Mouse (Mus musculus) forebrain, embryonic 15.5 days (tissue): ENCODE data around the gene Zfp9. TPM values are rescaled to one million over a fixed set of nuclear protein-coding genes. Genes with fewer than 3 reads are reported as not detected.

Experiments
- ATAC-seq: fragments of 200-750 bp; cut with Nextera tagmentation; replicated peaks from 2 replicates; pipeline ENCODE4 v1.8.0; 2017; ENCODE audit warnings: mild to moderate bottlenecking, moderate TSS enrichment, moderate library complexity
- H3K27ac ChIP-seq: fragments of 300-500 bp; sonication (generic); replicated peaks from 2 replicates; pipeline ENCODE4 v1.5.1; 2015; ENCODE audit warnings: mild to moderate bottlenecking, inconsistent platforms
- H3K27me3 ChIP-seq: fragments of 300-500 bp; sonication (generic); 2 replicates; pipeline ENCODE4 v1.6.1; 2015; ENCODE audit warnings: inconsistent platforms
- H3K36me3 ChIP-seq: fragments of 300-500 bp; sonication (generic); 2 replicates; pipeline ENCODE4 v1.6.1; 2015; ENCODE audit warnings: mild to moderate bottlenecking, inconsistent platforms
- H3K4me1 ChIP-seq: fragments of 300-500 bp; sonication (generic); 2 replicates; pipeline ENCODE4 v1.6.1; 2015; ENCODE audit warnings: inconsistent platforms
- H3K4me2 ChIP-seq: fragments of 300-500 bp; sonication (generic); replicated peaks from 2 replicates; pipeline ENCODE4 v1.6.1; 2015; ENCODE audit warnings: mild to moderate bottlenecking, inconsistent platforms
- H3K4me3 ChIP-seq: fragments of 300-500 bp; sonication (generic); 2 replicates; pipeline ENCODE4 v1.5.1; 2015; ENCODE audit warnings: mild to moderate bottlenecking, inconsistent platforms
- H3K9ac ChIP-seq: fragments of 300-500 bp; sonication (generic); replicated peaks from 2 replicates; pipeline ENCODE4 v1.6.1; 2015; ENCODE audit warnings: mild to moderate bottlenecking, inconsistent platforms
- H3K9me3 ChIP-seq: fragments of 300-500 bp; sonication (generic); 2 replicates; pipeline ENCODE4 v1.6.1; 2016; ENCODE audit warnings: inconsistent platforms
- WGBS: fragments of 180-500 bp; shearing (Covaris S2); methylation state at CpG from one replicate; pipeline ENCODE4 v1.1.7; 2015; ENCODE audit warnings: mixed read lengths; 5-methylcytosine and 5-hydroxymethylcytosine counted together
- microRNA-seq: library from miRNA; unstranded; fragments of <30 nt; microRNA quantifications from one replicate; pipeline ENCODE4, GENCODE M21; 2016
- polyA plus RNA-seq: library from polyadenylated mRNA; unstranded; fragments of >200 nt; fragmentation: Nextera tagmentation; extraction: Ambion mirVana; gene quantifications from 2 replicates; pipeline ENCODE4 v1.2.1, GENCODE M21; 2015

Zfp9 gene
- polyA plus RNA-seq, 1 experiment from 2014 or later = 9.9 TPM

GRCm38 (mm10) chr6:118426666-118427065, 52.5 kb downstream of the Zfp9 start:
- 85% methylated on average over 1 of the region's 1 CpGs for WGBS
- no peak overlapping the region for H3K4me2 ChIP-seq
- H3K4me1 ChIP-seq = no peaks in the 10 kb centered on the region
- no peak overlapping the region for H3K27ac ChIP-seq
- H3K9me3 ChIP-seq = no peaks in the 10 kb centered on the region
- no peak overlapping the region for H3K9ac ChIP-seq
- H3K4me3 ChIP-seq = no peak overlapping the region
- H3K27me3 ChIP-seq = no peaks in the 10 kb centered on the region
- H3K36me3 ChIP-seq = peaks cover 39% of the 10 kb centered on the region
- no peak for ATAC-seq

DNA sequence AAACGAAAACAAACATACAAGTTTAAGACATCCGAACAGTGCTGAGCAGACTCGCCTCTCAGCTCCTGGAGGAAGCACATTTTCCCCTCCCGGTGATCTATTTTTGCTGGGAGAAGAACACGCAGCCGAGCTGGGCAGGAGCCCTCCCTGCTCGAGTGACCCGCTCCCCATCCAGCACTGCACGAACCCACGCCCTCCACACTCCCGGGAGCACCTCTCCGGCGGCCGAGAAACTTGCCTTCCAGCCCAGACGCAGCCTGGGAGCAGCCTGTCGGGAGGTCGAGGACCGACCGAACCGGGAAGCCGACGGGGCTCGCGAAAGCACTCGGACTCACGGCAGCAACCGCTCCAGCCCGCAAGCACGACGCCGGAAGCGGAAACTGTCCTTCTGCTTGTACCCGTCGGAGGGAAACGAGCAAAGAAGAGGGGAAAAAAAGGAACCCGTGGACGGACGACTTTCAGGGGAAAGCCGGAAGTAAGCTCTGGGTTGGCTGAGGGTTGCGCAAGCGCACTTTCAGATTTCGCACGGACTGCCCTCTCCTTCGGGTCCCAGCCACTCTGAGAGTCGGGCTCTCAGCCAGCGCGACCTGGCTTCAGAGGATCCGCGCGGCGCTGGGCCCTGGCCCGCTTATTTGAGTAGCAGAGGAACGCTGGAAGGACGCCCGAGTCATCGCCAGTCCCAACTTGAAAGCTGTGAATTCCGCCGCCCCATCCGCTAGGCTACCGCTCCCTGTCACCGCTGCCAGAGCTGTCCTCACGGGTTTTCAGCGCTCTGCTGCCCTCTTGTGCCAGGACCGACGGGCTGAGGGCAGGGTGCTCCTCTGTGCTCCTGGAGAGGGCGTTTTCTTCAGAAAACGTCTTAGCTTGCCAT, 59.8 kb downstream of the Zfp9 start, which contains the start of gene Bms1:
TSS of gene Bms1 (minus strand) at position 425 of the 871 bp plus-strand sequence.
- peak; percentile 98 for ATAC-seq
- H3K9ac ChIP-seq = peak within 1 kb of the TSS; percentile 97
- H3K4me2 ChIP-seq = peak within 1 kb of the TSS; percentile 70
- H3K9me3 ChIP-seq = no peaks in the 10 kb centered on the region
- peaks cover 25% of the 10 kb centered on the region for H3K36me3 ChIP-seq
- WGBS = under 1% methylated on average over 67 of the region's 67 CpGs
- H3K4me3 ChIP-seq = peak within 1 kb of the TSS; percentile 99
- H3K27me3 ChIP-seq = no peaks in the 10 kb centered on the region
- H3K4me1 ChIP-seq = peaks cover 18% of the 10 kb centered on the region
- peak within 1 kb of the TSS; percentile 94 for H3K27ac ChIP-seq

Small RNA genes lying within 50 kb of the gene (microRNA-seq; reads per million reads assigned to microRNA genes)
- gene Gm25953 = not detected

Other genes with a start within 250 kb of the Zfp9 start
- gene Bms1, start 59.8 kb downstream of the Zfp9 start, polyA plus RNA-seq = 26.0 and 28.1 TPM in 2 replicates
- 15.0 and 16.1 TPM in 2 replicates for gene Zfp248, start 23.8 kb downstream of the Zfp9 start, polyA plus RNA-seq
- 20.3 and 25.2 TPM in 2 replicates for gene Ankrd26, start 82.9 kb upstream of the Zfp9 start, polyA plus RNA-seq